In genomic region chr2:152396110-152397003, GRCm38 (mm10) we compare ENCODE assay signal across 8 mouse cellular contexts. TPM values are rescaled to one million over a fixed set of nuclear protein-coding genes. Genes with fewer than 3 reads are reported as not detected.
A peak's percentile ranks its signal among the peaks of the same experiment; 100 is the strongest.
DNase-seq lines count a peak whose midpoint lies in the region; ATAC-seq lines count a peak whose summit lies in the region.

No protein-coding gene starts in this region.

- H3K36me3 ChIP-seq in forebrain, embryonic 10.5 days (replicated peaks), result peaks cover 16% of the 10 kb centered on the region
- H3K36me3 ChIP-seq in heart, embryonic 14.5 days (ENCODE audit: control insufficient read depth, insufficient read depth, low read length), result peaks cover 17% of the 10 kb centered on the region
- no peaks in the 10 kb centered on the region for H3K36me3 ChIP-seq in liver, embryonic 12.5 days
- peaks cover 3% of the 10 kb centered on the region for H3K36me3 ChIP-seq in stomach, embryonic 14.5 days (ENCODE audit: control insufficient read depth, insufficient read depth, low read length)

- no peaks in the 10 kb centered on the region for H3K9me3 ChIP-seq in forebrain, embryonic 10.5 days
- no peaks in the 10 kb centered on the region for H3K9me3 ChIP-seq in heart, embryonic 14.5 days (ENCODE audit: control insufficient read depth, low read length)
- H3K9me3 ChIP-seq in liver, embryonic 12.5 days (replicated peaks), result no peaks in the 10 kb centered on the region
- H3K9me3 ChIP-seq in stomach, embryonic 14.5 days (ENCODE audit: control insufficient read depth, low read depth, low read length), result no peaks in the 10 kb centered on the region

- H3K4me3 ChIP-seq in forebrain, embryonic 10.5 days, result peak overlapping the region; percentile 94
- H3K4me3 ChIP-seq in heart, embryonic 14.5 days (ENCODE audit: control insufficient read depth in 1 of 2, insufficient read depth in 1 of 2, low read depth in 1 of 2, low read length in 2 of 2), result peak overlapping the region; percentile 95 to 99
- peak overlapping the region; percentile 79 for H3K4me3 ChIP-seq in liver, embryonic 12.5 days
- H3K4me3 ChIP-seq in stomach, embryonic 14.5 days (ENCODE audit: low read depth, low read length), result peak overlapping the region; percentile 88

- peaks cover 64% of the 10 kb centered on the region for H3K4me1 ChIP-seq in forebrain, embryonic 10.5 days
- peaks cover 14 to 38% of the 10 kb centered on the region in 2 experiments for H3K4me1 ChIP-seq in heart, embryonic 14.5 days (ENCODE audit: control insufficient read depth in 2 of 2, insufficient read depth in 2 of 2, low read length in 2 of 2)
- peaks cover 59% of the 10 kb centered on the region for H3K4me1 ChIP-seq in liver, embryonic 12.5 days
- H3K4me1 ChIP-seq in stomach, embryonic 14.5 days (ENCODE audit: control insufficient read depth, insufficient read depth, low read length), result peaks cover 23% of the 10 kb centered on the region

- peak overlapping the region; percentile 99 for H3K27ac ChIP-seq in forebrain, embryonic 10.5 days
- H3K27ac ChIP-seq in heart, embryonic 14.5 days (replicated peaks in 1 of 2; ENCODE audit: control insufficient read depth in 1 of 2, insufficient read depth in 1 of 2, low read depth in 2 of 2, low read length in 2 of 2), result peak overlapping the region; percentile 99 to 100
- H3K27ac ChIP-seq in liver, embryonic 12.5 days, result peak overlapping the region; percentile 96
- peak overlapping the region; percentile 100 for H3K27ac ChIP-seq in stomach, embryonic 14.5 days (ENCODE audit: low read length)

- peak overlapping the region; percentile 99 for H3K9ac ChIP-seq in heart, embryonic 14.5 days (ENCODE audit: low read length)
- H3K9ac ChIP-seq in liver, embryonic 12.5 days, result peak overlapping the region; percentile 89
- peak overlapping the region; percentile 97 for H3K9ac ChIP-seq in stomach, embryonic 14.5 days (replicated peaks; ENCODE audit: low read depth, low read length)

- peak; percentile 75 for ATAC-seq in heart, embryonic 14.5 days (ENCODE audit: insufficient number of reproducible peaks, insufficient read depth, low FRiP score, low read depth)
- peak; percentile 65 for ATAC-seq in liver, embryonic 12.5 days
- peak; percentile 77 for ATAC-seq in stomach, embryonic 14.5 days (ENCODE audit: insufficient number of reproducible peaks, insufficient read depth, low FRiP score, low read depth)

- peak; percentile 80 for DNase-seq in CD4-positive, CD25-positive, alpha-beta regulatory T cell, adult 2 months (ENCODE audit: low read depth, low spot score)
- DNase-seq in brain, embryonic 18.5 days (ENCODE audit: low read depth, low spot score), result peak; percentile 96
- DNase-seq in forebrain, embryonic 10.5 days (ENCODE audit: extremely low spot score, low spot score), result peak; percentile 96
- DNase-seq in kidney, postnatal 14 days, result peak; percentile 94
- DNase-seq in neural tube, embryonic 10.5 days (ENCODE audit: extremely low spot score, low spot score), result peak; percentile 94

- no peaks in the 10 kb centered on the region for H3K27me3 ChIP-seq in forebrain, embryonic 10.5 days (ENCODE audit: poor library complexity, severe bottlenecking)
- no peaks in the 10 kb centered on the region for H3K27me3 ChIP-seq in heart, embryonic 14.5 days (ENCODE audit: control insufficient read depth, insufficient read depth, low read length)
- no peaks in the 10 kb centered on the region for H3K27me3 ChIP-seq in liver, embryonic 12.5 days (replicated peaks)
- no peaks in the 10 kb centered on the region for H3K27me3 ChIP-seq in stomach, embryonic 14.5 days (ENCODE audit: control insufficient read depth, insufficient read depth, low read length)

- H3K4me2 ChIP-seq in heart, embryonic 14.5 days (ENCODE audit: low read length), result peak overlapping the region; percentile 97
- peak overlapping the region; percentile 98 for H3K4me2 ChIP-seq in liver, embryonic 12.5 days
- H3K4me2 ChIP-seq in stomach, embryonic 14.5 days (replicated peaks; ENCODE audit: low read depth, low read length), result peak overlapping the region; percentile 94

- WGBS in forebrain, embryonic 10.5 days, result under 1% methylated on average over 46 of the region's 46 CpGs
- WGBS in heart, embryonic 14.5 days, result under 1% methylated on average over 42 of the region's 46 CpGs
- WGBS in liver, embryonic 12.5 days (ENCODE audit: insufficient replicate concordance), result under 1% methylated on average over 45 of the region's 46 CpGs
- 1% methylated on average over 44 of the region's 46 CpGs for WGBS in stomach, embryonic 14.5 days

RNA-seq across cellular contexts. Expression of gene Sox12, which starts 1.5 kb away (rescaled TPM):
- 9.3 and 9.5 TPM in 2 replicates for polyA plus RNA-seq in forebrain, embryonic 10.5 days (2016; fragmentation: Nextera tagmentation; extraction: Ambion mirVana)
- polyA plus RNA-seq in heart, embryonic 14.5 days (2014; fragmentation: Nextera tagmentation; extraction: Ambion mirVana), result 13.1 and 15.0 TPM in 2 replicates
- 3.5 and 3.7 TPM in 2 replicates for polyA plus RNA-seq in liver, embryonic 12.5 days (2016; fragmentation: Nextera tagmentation; extraction: Ambion mirVana)
- polyA plus RNA-seq in stomach, embryonic 14.5 days (2014; fragmentation: Nextera tagmentation; extraction: Ambion mirVana), result 13.6 and 15.7 TPM in 2 replicates

RNA-seq across cellular contexts. Expression of gene Zcchc3, which starts 18.5 kb away (rescaled TPM):
- polyA plus RNA-seq in forebrain, embryonic 10.5 days (2016; fragmentation: Nextera tagmentation; extraction: Ambion mirVana), result 46.5 and 50.0 TPM in 2 replicates
- polyA plus RNA-seq in heart, embryonic 14.5 days (2014; fragmentation: Nextera tagmentation; extraction: Ambion mirVana), result 35.7 and 36.1 TPM in 2 replicates
- polyA plus RNA-seq in liver, embryonic 12.5 days (2016; fragmentation: Nextera tagmentation; extraction: Ambion mirVana), result 29.4 and 29.7 TPM in 2 replicates
- 41.0 and 43.5 TPM in 2 replicates for polyA plus RNA-seq in stomach, embryonic 14.5 days (2014; fragmentation: Nextera tagmentation; extraction: Ambion mirVana)

RNA-seq across cellular contexts. Expression of gene 6820408C15Rik, which starts 19.0 kb away (rescaled TPM):
- 0.76 and 1.0 TPM in 2 replicates for polyA plus RNA-seq in forebrain, embryonic 10.5 days (2016; fragmentation: Nextera tagmentation; extraction: Ambion mirVana)
- 1.8 and 2.3 TPM in 2 replicates for polyA plus RNA-seq in heart, embryonic 14.5 days (2014; fragmentation: Nextera tagmentation; extraction: Ambion mirVana)
- polyA plus RNA-seq in liver, embryonic 12.5 days (2016; fragmentation: Nextera tagmentation; extraction: Ambion mirVana), result 0.27 and 0.35 TPM in 2 replicates
- polyA plus RNA-seq in stomach, embryonic 14.5 days (2014; fragmentation: Nextera tagmentation; extraction: Ambion mirVana), result 0.33 and 0.69 TPM in 2 replicates

RNA-seq across cellular contexts. Expression of gene Nrsn2, which starts 19.9 kb away (rescaled TPM):
- 1.1 and 2.4 TPM in 2 replicates for polyA plus RNA-seq in forebrain, embryonic 10.5 days (2016; fragmentation: Nextera tagmentation; extraction: Ambion mirVana)
- polyA plus RNA-seq in heart, embryonic 14.5 days (2014; fragmentation: Nextera tagmentation; extraction: Ambion mirVana), result 2.2 and 3.8 TPM in 2 replicates
- polyA plus RNA-seq in liver, embryonic 12.5 days (2016; fragmentation: Nextera tagmentation; extraction: Ambion mirVana), result 0.08 TPM in 1 of 2 replicates, not detected in the other
- polyA plus RNA-seq in stomach, embryonic 14.5 days (2014; fragmentation: Nextera tagmentation; extraction: Ambion mirVana), result 2.2 and 3.8 TPM in 2 replicates

RNA-seq across cellular contexts. Expression of gene Trib3, which starts 52.5 kb away (rescaled TPM):
- polyA plus RNA-seq in forebrain, embryonic 10.5 days (2016; fragmentation: Nextera tagmentation; extraction: Ambion mirVana), result 2.3 and 3.1 TPM in 2 replicates
- polyA plus RNA-seq in heart, embryonic 14.5 days (2014; fragmentation: Nextera tagmentation; extraction: Ambion mirVana), result 1.8 and 1.9 TPM in 2 replicates
- 6.1 and 7.2 TPM in 2 replicates for polyA plus RNA-seq in liver, embryonic 12.5 days (2016; fragmentation: Nextera tagmentation; extraction: Ambion mirVana)
- 0.73 and 1.1 TPM in 2 replicates for polyA plus RNA-seq in stomach, embryonic 14.5 days (2014; fragmentation: Nextera tagmentation; extraction: Ambion mirVana)

Comparison
In these comparisons a context has a peak if more than half of its experiments do, and no peak if none do; other contexts are left out.
1. Peak in every context shown above with its lines: DNase-seq, ATAC-seq, H3K4me3 ChIP-seq and H3K27ac ChIP-seq.